Mouse (Mus musculus): ENCODE results near the gene Rrn3.

- TF ChIP-seq CTCF (conservative IDR thresholded peaks at IDR 0.05; ENCODE audit: low read length) (no peak), POU5F1 (IDR thresholded peaks at IDR 0.05; ENCODE audit: borderline replicate concordance, low read length) (no peak), NANOG (IDR thresholded peaks at IDR 0.05; ENCODE audit: borderline replicate concordance, low read length) (no peak)
Observed at GRCm38 (mm10) chr16:13801231-13801630, 20.7 kb downstream of the Rrn3 start.

Data from E14TG2a.4 (cell line).